Mouse (Mus musculus): ENCODE data around the gene Clcn5.

Clcn5 gene

DNA sequence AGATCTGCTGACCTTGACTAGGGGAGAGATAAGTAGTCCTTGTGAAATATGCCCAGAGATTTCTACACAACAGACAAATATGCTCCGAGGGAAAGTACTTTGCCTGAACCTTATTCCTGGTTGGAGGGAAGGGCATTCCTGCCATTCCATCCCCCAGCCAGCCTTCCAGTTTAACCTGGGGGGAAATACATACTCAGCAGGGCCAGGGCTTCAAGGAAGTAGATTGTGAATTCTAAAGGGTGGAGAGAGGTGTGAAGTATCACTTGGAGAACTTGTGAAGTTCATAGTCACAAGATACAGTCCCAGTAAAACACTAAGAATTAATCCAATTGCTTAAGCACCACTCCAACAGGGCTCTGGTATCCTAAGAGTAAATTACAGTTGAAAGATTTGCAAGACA lies 121.3 kb downstream of the Clcn5 start:
- no peak for DNase-seq (ENCODE audit: low spot score in 2 of 2)

DNA sequence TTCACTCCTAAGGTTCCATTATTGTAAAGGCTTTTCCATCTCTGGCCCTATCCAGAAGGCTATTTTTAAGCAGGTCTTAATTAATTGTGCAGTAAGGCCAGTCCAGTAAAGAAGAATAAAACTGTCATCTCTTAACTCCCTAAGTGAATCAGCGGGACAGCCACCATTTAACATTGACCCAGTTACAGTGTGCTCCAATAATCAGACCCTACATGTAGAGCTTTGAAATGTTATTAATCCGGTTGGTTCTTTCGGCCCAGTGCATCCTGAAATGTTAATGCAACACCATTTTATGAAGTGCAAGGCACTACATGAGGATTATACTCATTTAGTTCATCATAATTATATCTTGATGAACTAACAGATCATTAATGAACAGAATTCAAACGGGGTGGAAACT lies 128.3 kb downstream of the Clcn5 start:
- no peak for DNase-seq (ENCODE audit: low spot score in 2 of 2)

DNA sequence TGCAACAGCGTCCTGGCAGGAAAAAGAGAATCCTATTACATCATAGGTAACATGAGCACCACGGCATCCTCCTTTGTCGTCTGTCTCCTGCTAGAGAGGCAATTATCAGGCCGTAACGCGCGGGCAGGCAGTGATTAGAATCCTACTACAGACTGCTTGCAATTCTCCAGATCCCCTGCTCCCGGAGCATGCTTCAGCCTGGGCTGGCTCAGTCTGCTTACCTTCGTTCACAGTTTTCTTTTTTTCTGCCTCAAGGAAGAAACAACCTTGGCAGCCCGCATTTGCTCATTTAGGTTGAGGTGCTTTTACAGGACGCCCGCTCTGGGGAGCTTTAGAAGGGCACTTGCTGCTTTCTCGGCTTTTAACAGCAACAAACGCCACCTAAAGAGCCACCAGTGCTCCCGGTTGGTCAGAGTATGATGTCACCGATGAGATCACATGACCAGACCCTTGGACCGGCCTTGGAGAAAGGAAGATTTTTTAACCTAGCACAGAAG lies 130.8 kb downstream of the Clcn5 start:
- no peak for DNase-seq (ENCODE audit: low spot score in 2 of 2)

DNA sequence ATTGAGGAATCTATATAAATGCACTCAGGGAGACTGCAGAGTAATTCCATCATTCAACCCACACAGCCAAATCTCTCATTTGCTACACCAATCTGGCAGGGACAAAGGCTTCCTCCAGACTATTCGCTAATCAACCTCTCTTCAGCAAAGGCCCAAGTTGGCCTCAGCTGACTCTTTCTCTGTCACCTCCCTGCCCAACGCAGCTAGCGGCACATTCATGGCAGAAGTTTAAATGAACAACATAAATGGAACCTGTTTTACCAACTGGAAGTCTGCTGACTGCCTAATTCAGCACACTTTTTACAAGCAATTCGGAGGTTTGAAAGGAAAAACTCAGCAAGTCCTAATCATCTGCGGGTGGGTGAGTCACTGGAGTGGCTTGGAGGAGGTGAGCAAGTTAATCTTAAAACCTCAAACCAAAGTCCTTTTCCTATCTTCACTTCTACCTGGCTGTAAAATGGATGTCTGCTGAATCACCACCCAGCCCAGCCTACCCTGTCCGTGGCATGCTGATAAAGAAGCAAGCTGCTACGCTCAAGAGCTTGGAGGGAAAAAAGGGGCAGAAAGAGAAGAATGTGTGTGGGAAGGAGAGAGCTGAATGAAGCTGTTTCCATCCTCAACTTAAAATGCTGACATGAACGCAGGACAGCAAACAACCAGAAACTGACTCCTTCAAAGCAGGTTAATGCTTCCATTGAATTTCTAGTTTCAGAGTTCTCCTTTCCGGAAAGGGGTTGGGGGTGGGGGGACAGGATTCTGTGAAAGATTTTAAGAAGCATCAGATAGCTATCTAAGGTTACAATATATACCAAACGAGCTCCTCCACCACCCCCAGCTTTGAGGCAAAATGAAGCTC lies 131.5 kb downstream of the Clcn5 start:
- DNase-seq (ENCODE audit: low spot score in 2 of 2) = no peak

DNA sequence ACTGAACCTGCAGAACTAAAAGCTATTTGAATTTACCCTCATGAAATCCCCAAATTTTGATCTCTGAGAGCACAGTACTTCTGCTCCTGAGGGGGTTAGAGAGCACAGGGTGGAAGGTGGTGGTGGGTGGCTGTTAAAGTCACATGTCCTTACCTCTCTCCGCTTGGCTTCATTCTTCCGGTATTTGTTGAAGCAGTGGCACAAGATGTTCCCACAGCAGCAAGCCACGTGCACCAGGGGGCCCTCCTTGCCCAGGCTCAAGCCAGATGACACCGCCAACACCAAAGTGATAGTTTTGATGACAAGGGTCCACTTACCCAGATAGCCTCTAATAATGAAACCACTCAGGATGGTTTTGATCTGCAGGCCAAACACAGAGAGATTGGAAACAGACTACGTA lies 149.0 kb downstream of the Clcn5 start:
- DNase-seq (ENCODE audit: low spot score in 2 of 2) = no peak

DNA sequence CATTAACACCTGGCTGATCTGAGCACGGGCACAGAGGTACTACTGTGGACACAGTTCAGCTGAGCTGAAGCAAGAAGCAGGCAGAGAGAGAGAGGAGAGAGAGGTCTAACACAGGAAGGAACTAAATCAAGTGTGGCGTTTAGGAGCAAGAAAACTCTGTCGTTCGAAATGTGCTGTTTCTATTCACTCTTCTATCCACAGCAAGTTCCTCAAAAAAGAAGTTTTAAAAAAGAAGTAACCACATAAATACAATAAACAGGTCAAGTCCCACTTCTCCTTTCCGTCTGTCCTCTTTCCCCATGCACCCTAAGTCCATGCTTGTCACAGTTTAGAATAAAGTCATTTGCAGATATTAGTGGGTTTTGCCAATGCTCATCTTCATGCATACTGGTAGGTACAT lies 150.4 kb downstream of the Clcn5 start:
- DNase-seq (ENCODE audit: low spot score in 2 of 2) = no peak

DNA sequence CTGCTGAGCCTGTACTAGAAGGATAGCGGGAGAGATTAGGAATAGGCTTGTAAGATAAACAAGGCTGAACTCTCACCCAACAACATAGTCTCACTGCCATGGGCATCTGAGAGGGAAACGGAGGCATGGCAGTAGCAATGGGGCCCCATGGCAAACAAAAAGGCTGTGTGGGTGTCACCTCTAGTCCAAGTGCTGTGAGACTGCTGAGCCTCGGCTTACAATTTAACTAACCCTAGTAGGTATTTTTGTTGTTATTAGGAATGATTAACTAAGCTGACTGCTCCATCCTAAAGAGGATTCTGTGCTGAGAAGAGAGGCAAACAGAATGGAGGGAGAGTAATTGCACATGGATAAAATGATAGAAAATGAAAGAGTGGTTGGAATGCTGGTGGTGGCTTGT lies 161.2 kb downstream of the Clcn5 start:
- DNase-seq (ENCODE audit: low spot score in 2 of 2) = no peak

DNA sequence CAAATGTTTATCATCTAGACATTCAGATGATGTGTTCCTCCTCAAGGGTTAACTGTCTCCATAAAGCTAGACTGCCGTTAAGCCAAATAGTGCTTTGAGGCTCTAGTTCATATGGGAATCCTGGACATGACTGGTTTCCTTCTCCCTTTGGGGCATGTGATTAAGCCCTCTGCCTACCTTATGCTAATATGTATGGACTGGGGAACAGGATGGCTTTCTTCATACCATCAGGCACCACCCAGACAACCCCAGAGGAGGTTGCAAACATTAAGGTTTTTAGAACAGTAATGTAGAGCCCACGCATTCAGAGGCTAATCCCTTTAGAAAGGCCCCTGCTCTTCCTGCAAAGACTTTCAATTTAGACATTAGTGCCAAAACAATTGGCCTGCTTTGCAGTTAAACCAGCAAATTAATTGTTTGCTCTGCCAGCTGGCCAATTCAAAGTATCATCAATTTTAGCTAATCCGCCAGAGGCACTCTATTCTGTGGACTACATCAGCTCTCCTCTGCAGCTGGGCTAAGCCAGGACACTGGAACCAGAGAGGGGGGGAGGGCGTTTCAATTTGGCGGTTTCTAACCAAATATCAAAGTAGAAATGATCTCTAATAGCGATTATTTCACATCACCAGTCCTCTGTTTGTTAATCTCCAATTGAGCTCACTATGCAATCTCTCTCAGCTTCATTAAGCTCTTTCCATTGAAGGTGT lies 163.0 kb downstream of the Clcn5 start:
- no peak for DNase-seq (ENCODE audit: low spot score in 2 of 2)

DNA sequence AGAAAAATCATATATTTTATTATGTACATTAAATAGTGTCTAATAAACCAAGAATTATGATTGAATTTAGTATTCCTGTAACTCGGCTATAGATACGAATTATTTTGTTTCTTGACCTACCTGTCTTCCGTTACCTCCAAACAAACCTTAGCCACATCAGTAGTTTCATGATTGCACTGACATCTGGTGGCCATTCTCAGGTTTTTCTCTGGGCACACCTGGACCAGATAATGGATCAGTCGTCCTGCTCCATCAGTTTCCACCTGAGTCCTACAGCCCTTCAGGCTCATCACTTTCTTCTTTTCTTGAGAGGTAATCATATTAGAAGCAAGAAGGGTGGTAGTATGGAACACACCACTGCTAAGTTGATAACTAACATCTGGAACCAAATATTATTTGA lies 169.0 kb downstream of the Clcn5 start:
- no peak for DNase-seq (ENCODE audit: low spot score in 2 of 2)

DNA sequence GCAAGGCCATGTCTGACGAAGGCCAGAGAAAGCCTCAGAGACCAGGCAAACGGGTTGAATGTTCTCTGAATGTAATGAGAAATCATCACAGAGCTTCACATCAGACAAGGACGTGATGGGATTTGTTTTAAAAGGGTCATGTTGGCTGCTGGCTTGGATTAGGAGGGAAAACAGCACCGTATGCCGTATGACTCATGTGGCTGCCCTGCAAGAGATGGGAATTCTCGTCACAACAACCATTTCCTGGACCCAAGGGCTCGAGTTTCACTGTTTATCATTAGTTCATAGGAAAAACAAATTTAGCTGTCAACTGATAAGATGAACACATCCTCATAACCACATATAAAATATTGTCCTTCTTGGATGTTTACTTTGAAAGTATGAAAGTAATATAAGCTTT lies 173.0 kb downstream of the Clcn5 start:
- no peak for DNase-seq (ENCODE audit: low spot score in 2 of 2)

DNA sequence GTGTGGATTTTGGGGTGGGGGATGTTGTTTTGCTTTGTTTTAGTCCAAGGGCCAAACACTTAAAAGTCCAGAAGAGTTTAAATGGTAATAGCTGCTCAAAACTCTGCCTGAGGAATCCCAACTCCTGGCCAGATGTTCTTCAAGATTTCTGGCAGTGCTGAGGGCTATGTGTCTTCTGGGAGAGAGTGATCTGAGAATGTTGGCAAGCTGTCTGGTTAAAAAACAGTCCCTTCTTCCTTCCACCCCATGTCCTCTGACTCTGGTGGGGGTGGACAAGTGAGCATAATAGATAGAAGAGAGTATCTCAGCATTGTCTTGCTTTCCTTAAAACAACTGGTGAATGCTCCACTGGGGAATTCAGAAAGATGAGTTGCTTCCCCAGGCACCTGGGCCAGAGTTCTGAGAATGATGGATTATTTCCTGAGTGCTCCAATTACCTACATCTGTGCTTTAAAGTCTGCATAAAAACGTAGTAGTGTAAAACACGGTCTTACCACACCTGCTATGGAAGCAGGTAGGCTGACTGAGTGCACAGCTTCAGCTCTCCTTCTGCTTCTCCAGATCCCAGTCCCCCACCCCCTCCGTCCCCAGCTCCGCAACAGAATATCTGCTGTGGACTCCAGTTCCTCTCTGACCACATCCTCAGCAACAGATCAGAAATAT lies 197.4 kb downstream of the Clcn5 start:
- DNase-seq (ENCODE audit: low spot score in 2 of 2) = no peak

DNA sequence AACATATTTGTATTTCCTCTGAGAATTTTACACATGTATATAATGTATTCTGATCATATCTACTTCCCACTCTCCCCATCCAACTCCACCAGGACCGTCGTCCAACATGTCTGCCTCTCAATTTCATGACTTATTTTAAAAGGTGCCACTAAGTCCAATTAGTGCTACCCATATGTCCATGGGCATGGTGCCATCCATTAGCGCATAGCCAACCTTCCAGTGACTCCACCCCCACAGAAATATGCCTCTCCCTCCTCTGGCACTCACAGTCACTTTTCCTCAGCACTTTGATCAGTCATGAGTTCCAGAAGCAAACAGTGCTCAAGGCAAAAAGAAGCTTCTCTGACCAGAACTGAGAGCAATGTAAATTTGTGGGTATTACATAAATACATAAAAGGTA lies 204.3 kb downstream of the Clcn5 start:
- DNase-seq (ENCODE audit: low spot score in 2 of 2) = no peak

All from urinary bladder, postnatal 4 days (tissue).